Mouse (Mus musculus): Measurements from ENCODE around the gene Tns4.

Gene Tns4

DNA sequence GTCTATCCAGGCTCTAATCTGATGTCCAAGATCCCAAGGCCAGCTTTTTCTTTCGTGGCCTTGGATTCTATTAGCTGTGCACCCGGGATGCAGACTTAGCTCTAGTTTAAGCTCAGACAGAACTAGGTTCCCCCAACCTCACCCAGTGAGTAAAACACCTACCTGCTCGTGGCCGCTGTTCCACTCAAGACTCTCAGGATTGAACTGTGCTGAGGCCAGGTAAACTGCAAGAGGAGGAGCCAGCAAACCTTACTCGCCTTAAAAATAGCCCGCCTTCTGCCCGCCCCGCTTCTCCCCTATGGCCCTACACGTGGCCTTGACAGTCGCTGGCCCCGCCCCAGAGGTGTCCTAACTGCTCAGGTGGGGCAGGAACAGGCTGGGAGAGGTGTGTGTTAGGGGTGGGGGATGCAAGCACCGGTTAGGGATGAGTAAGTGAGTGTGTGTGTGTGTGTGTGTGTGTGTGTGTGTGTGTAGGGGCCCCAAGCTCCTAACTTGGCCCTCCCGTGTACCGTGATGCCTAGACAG, at the start of gene Tns4:
Tns4 (minus strand) TSS at position 230 of the 525 bp plus-strand sequence.
- DNase-seq: no peak

DNA sequence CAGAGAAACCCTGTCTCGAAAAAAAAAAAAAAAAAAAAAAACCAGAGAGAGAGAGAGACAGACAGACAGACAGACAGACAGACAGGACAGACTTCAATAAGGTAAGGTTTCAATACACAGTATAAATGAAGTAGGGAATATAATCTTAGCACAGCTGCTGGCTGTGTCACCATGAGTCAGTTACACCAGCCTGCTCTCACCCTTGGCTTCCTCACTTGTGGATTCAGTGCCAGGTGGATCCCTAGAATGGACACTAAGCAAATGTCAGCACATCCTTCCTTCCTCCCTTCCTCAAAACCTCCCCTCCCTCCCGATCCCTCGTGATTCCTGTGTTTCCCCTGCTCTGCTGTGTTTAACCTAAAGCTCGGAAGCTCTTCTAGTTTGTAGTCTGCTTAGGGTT, 48.3 kb upstream of the Tns4 start:
- no peak for DNase-seq

DNA sequence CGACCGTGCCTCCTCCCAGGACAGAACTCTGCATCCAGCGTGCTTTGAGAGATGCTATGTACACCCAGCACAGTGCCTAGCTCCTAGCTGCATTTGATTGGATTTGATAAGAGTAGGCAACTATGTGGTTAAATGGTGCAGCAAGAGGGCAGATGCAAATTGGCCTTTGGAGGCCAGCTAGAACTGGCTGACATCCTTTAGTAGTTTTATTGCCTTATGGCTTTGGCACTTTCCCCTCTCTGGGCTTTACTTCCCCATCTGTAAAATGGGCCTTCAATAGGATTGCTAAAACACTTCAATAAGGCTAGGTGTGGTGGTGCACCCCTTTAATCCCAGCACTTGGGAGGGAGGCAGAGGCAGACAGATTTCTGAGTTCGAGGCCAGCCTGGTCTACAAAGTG, 47.9 kb upstream of the Tns4 start:
- DNase-seq: no peak

DNA sequence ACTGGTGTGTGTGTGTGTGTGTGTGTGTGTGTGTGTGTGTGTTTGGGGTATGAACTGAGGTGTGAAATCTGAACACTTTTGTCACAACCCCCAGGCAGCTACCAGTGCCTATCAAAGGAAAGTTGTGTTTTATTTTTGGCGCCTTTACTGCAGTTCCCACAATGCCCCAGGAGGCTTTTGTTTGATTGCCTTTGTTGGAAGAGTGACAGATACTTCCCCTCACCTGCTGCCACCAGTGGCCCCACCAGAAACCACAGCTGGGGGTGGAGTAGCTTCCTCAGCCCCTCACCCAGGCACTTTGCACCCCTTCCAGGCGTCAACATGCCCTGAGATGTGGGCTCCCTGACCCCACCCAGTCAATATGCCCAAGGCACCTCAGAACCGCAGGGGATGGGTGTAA, 47.3 kb upstream of the Tns4 start:
- DNase-seq: no peak

DNA sequence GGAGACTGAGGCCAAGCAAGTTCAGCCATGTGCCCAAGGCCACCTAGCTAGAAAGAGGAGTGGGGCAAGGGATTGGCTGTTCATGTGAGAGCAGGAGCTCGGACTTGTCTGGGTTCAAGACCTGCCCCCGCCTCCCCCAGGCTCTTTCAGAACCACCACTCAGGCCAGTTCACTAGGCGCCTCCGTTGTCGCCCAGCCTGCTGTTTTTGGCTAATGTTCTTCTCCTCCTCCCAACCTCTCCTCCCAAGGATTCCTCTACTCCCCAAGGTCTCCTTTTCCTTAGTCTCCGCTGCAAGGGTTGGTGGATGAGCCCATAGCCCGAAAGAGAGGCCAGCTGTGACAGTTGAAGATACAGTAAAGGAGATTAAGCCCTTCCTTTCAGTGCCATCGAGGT, 45.9 kb upstream of the Tns4 start:
- no peak for DNase-seq

DNA sequence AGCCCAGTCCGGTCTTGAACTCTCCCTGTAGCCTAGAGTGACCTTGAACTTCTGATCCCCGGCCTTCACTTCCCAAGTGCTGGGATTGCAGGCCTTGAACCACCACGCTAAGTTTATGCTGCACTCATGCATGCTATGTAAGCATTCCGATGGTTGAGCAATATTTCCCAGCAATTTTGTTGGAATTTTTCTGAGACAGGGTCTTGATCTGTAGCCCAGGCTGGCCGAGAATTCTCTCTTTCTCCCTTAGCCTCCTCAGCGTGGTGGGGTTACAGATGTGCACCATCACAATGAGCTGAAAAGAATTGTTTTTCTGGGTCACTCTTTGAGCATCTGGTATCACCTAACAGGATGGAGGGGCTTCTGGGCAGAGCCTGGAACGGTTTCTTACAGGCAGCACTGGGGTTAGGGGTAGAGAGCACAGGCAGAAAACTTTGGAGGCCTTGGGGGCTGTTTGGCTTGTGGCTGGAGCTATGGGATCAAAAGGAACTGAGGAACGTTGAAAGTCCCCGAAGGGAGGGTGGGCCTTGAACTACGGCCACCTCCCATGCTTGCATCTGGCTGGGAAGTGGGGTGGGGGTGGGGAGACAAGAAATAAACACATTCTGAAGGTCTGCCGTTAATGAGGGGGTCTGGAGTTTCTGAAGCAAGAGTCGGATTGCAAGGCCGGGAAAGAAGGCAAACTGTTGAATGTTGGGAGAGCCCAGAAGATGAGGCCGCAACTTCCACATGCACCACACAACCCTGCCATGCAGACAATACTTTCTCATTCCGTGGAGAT, 45.4 kb upstream of the Tns4 start:
- DNase-seq: no peak

DNA sequence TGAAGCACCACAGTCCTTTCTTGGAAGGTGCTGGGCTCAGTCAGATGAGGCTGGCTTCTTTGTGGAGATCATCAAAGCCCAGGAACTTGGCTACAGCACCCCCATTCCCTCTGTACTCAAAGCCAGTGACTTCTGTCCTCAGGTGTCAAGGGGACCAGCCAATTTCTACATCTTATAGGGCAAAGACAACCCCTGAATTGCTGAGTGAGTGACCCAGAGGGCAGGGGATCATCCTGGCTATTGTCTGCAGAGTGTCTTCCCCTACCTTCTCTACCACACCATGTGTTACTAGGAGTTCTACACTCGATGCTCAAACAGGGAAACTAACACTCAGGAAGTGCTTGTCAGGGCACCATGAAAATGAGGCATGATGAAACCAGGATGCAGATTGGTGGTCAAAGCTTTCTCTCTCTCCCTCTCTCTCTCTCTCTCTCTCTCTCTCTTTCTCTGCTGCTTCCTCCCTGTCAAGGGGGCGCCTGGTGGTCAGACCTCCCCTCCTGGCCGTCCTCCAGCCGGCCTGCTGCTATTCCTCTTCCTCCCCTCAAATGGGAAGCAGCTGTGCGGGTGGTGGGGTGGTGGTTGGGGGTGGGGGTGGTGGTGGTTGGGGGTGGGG, 44.3 kb upstream of the Tns4 start:
- no peak for DNase-seq

DNA sequence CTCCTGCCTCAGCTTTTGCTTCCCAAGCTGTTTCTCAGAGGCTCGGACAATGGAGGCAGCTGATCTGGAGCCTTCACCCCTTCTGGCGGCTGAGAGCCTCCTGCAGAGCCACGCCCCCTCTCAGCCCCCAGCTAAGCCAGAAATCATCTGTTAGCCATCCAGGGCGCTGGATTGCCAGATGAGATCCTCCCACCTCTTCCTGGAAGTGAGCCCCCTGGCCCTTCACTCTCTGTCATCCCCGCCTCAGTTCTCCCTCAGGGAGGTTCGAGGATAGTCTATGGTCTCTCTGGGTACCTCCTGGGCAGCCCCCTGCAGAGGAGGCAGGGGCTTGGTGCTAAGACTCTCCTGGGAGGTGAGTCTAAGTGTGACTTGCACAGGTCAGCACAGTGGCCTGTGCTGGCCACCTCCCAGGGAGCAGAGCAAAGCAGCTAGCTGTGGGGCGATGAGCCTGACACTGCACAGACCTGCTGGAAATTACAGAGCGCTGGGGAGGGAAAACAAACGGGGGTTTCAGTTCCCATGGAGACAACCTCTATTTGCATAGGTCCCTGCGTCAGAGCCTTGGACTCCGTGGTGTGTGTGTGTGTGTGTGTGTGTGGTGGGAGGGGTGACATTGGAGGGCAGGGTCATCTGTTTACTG, 43.1 kb upstream of the Tns4 start:
- DNase-seq: no peak

DNA sequence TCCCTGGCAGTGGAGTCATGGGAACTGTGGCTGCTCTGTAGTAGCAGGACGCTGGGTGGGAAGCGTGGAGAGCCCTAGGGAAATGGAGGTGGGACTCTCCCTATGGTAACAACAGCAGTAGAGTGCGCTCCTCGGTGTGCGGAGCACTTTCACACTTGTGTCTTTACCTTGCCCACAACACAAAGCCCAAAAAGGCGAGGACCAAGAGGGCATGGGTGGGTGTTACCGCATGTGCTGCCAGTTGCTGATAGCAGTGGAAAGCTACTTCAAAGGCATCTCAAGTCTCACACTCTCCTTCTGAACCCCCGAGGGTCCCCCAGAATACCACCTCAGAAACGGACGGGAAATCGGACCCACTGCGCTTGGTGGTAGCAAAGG, 42.3 kb upstream of the Tns4 start:
- DNase-seq: no peak

DNA sequence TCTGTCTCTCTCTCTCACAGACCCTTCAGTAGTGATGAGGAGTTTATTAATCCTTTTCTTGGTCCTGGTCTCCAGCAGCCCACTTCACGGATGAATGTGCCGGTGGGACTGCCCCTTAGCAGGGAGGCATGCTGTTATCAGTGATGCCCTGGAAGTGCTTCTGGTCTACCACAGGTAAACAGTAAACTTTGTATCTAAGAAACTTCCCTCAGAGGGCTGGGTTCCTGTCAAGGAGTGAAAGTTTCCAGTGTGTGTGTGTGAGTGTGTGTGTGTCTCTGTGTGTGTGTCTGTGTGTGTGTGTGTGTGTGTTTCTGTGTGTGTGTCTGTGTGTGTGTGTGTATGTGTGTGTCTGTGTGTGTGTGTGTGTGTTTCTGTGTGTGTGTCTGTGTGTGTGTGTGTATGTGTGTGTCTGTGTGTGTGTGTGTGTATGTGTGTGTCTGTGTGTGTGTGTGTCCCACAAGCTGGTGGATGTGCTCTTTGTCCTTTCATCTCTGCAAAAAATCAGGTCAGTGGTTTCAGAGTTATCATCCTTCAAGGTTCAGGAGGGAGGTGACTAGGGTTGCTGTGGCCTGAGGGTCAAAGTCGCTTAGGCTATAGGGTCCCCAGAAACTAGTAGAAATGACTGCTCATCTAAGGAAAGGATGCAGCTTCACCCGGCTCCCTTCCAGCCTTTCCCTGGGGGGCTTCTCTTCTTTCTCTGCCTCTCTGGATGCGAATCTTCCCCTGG, 41.8 kb upstream of the Tns4 start:
- DNase-seq: no peak

DNA sequence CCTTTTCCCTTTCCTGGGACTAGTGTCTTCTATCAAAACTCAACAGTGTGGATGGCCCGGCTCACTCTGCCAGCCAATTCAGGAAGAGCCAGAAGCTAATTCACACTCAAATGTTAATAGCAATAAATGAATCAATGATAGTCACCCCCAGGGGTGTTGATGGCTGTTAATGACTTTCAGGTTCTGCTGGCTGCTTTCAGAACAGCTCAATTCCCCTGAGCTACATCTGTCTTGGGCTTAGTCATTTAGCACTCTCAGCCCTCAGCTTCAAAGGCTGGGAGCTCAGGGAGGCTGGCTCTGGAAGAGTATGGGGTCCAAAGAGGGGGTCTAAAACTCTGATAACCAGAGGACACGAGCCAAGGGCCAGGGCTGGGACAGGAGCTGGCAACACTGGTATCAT, 40.2 kb upstream of the Tns4 start:
- DNase-seq: no peak

DNA sequence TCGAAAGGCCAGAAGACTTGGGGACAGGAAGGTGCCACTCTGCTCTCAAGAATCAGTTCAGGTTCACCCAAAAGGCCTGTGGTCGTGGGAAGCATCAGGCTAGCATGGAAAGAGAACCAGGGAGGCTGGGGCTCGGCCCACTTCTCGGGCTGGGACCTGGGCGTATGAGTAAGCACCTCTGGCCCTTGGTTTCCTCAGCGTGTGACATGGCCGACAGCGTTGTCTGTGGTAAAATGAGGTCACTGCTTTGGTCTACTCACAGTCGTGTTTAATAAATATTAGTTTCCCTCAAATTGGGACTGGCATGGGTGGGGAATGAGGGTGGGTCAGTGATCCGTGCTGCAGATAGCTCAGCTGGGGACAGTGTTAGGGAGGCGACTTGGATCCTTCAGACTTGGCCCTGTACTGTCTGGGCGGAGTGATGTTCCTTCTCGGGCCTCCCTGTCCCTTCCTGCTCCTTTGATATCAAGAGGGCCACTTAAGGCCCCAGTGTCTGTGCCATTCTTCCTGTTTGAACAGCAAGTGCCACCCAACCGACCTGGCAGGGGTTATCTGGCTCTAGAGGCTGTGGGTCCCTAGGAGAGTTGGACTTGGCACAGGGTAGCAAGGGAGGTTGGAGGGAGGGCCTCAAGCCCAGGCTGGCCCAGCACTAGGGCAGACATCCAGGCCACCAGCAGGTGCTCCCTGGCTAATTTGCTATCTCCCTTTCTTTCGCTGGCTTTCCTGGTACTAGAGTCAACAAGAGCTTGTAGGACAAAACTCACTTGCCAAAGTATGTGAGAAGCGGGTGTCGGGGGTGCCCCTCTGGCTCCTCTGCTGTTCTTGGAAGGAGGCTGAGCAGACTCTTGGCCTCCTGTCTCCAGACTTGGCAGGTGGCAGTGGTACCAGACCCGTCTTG, 38.9 kb upstream of the Tns4 start:
- DNase-seq: no peak

DNA sequence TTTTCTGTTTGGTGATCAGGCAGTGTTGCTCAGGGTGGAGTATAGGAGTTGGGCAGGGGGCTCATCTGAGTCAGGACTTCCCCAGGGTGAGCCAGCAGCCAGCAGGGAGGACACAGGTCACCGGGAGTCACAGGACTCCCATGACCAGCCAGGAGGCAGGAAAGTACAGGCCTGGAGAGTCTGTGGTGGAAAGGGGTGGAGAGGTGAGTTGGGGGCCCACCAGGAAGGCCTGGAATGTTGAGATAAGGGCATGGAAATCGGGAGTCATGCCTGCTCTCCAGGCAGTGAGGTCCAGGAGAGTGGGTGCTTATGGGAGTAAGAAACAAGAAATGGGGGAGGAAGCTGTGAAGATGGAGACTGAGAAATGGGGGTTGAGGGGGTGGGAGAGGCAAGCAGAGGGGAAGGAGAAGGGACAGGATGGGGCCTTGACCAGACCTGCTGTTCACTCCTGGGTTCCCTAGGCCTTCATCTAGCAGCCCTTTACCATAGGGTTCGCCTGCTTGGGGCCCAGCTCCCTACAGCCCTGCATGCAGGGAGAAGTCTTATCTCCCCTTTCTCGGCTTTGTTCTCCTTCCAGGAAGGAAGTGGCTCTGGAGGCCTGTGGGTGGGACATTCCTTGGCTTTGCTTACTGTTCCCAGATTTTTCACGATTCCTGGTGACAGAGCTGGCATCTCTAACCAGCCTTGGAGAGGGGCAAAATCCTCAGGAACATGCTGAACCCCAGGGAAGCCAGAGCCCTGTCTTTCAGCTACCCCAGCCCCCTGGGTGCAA, 37.6 kb upstream of the Tns4 start:
- DNase-seq: no peak

DNA sequence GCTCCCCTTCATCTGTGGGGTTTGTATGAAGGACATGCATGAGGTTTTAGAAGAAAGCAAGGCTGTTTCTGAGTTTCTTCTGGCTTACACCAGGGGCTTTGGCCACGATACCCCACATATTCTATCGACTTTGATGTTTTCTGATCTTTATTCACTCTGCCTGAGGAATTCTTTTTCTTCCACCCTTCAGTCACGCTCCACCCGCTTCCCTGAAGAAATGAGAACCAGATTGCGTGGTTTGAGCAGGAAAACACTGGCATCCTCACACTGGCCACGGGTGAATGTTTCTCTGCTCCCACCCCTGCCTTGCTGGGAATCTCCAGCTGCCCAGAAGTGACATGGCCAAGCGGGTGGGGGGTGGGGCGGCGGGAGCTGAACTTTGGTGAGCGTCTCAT, 35.5 kb upstream of the Tns4 start:
- DNase-seq: no peak

DNA sequence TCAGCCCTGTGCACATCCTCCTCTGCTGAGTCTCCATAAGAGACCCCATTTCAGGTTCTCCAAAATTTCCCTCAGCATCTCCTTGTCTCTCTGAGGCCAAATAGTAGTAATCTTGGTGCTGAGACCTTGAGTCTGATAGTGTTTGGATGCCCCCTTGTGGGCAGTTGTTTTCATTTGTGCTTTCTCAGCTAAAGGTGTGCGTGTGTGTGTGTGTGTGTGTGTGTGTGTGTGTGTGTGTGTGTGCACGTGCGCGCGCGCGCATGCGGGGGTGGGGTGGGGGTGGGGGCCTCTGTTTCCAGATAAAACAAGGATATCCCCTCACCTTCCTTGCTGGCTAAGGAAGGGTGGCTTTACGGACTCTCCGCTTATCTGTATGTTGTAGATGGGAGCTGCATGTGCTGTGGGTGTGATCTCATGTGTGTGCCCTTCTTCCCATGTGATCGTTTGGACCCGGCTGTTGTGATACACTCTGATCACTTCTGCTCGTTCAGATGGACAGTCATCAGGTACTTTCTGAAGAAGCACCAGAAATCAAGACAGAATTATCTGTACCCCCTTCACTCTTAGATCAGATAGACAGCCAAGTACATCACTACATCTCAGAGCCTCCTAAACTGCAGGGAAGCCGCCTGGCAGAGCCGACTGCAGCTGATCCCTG, 35.0 kb upstream of the Tns4 start:
- peak; percentile 35 for DNase-seq

DNA sequence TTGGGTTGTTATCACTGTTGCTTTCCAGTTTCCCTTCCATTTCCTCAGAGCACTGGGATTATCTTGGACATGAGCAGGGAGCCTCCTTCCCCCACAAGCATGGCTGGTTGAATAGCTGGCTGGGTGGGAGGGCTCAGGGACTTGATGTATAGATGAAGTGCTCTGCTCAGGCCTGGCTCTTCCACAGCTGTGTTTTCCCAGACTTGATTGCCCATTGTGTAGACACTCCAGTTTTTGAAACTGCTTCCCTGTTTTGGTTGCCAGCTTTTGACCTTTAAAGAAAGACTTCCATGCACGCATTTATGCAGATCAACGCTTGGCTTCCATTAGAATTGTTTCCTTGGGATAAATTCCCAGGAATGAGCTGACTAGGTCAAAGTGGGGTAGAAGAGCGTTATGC, 33.6 kb upstream of the Tns4 start:
- DNase-seq: no peak

DNA sequence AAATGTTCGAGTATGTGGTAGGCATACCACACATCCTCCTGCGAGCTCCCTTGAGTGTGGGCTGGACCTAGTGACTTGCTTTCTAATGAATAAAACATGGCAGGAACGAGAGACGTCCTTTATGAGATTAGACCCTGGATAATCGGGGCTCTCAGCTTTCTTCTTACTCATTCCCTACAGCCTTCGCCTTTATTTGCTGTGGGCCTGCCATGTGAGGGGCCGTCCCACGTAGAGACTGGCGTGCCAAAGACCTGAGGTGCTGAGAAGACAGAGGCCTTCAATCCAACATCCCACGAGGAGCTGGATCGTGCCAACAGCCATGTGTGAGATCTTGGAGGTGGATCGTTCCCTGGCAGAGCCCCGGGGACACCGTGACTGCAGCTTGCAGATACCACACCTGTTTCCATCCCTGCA, 32.1 kb upstream of the Tns4 start:
- DNase-seq: no peak

DNA sequence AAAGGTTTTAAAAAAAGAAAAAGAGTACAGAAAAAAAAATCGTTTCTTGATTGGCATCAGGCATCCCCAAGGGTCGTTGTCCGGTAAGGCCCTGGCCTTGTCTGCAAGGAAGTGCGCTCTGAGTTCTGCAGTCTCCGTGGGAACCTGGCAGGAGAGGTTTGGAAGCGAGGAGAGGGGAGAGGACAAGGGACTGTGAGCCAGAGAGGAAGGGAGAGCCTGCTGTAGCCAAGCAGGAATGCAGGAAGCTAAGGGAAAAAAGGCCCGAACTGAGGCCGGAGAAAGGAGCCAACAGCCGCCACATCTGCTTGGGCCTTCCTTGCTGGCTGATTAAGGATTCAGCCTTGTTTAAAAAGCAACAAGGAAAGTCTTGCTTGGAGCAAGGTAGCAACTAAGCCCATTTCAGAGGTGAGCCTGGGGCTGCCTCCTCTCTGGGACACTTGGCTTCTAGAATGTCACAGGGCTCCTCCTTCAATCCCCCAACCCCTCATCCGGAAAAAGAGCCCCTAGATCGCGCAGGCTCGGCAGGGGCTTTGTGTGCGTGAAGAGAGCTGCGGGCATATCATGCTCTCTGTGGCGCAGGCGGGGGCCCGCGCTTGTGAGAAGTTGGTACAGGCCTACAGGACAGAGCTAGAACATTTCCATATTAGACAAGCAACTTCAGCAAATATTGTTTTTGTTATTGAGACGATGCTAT, 31.6 kb upstream of the Tns4 start:
- DNase-seq: no peak

DNA sequence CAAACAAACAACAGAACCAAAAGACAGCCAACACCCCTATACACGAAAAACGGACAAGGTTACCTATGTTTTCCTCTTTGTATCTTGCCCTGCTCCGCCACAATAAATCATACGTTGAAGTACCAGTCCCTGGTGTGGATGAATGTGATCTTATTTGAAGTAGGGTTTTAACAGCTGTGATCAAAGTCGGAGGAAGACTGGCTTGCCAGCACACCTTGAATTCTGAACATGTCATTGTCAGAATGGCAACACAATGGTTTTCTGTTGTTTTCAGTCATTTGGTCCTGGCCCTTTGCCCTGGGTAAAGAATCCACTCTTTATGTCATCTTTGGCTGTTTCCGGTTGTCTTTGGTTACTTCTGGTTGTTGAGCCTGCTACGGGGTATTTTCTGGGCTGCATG, 29.9 kb upstream of the Tns4 start:
- no peak for DNase-seq

DNA sequence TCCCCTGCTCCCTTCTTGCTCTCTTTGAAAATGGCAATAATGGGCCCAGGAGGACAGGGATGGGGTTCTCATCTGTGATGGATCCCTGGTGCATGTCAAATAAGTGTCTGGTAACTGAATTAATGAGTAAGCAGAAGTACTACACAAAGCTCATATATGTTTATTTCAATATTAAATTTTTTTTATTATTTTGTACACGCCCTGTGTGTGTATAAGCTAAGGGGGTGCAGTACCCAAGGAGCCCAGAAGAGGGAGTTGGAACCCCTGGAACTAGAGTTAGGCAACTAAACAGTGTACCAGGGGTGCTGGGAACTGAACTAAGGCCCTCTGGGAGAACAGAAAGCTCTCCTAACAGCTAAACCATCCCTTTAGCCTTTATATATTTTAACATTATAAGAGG, 29.3 kb upstream of the Tns4 start:
- no peak for DNase-seq

Data from kidney, adult 11 months (tissue).